Mouse (Mus musculus) limb, embryonic 13.5 days (tissue): ENCODE measurements at regions not wholly inside any gene's neighbourhood (a gene's known extent, or its start where the extent isn't known, plus 50 kb on each side); places are given as distances from the start of the nearest gene placed in this dataset.

Experiments
- ATAC-seq: fragments of 200-750 bp; cut with Nextera tagmentation; 2 replicates; pipeline ENCODE4 v1.8.0; 2017; ENCODE audit warnings: low read depth, moderate number of reproducible peaks, moderate TSS enrichment; ENCODE audit not compliant: low FRiP score
- H3K27ac ChIP-seq: fragments of 300-500 bp; sonication (generic); 2 replicates; pipeline ENCODE4 v1.5.1; 2015; ENCODE audit warnings: inconsistent platforms, mild to moderate bottlenecking, moderate library complexity
- H3K27me3 ChIP-seq: fragments of 300-500 bp; sonication (generic); 2 replicates; pipeline ENCODE4 v1.6.1; 2015; ENCODE audit warnings: mild to moderate bottlenecking, inconsistent platforms
- H3K36me3 ChIP-seq: fragments of 300-500 bp; sonication (generic); 2 replicates; pipeline ENCODE4 v1.6.1; 2015; ENCODE audit warnings: inconsistent platforms, mild to moderate bottlenecking, moderate library complexity
- H3K4me1 ChIP-seq: fragments of 300-500 bp; sonication (generic); 2 replicates; pipeline ENCODE4 v1.6.1; 2015; ENCODE audit warnings: inconsistent platforms
- H3K4me2 ChIP-seq: fragments of 300-500 bp; sonication (generic); replicated peaks from 2 replicates; pipeline ENCODE4 v1.6.1; 2015; ENCODE audit warnings: inconsistent platforms, mild to moderate bottlenecking, moderate library complexity
- H3K4me3 ChIP-seq: fragments of 300-500 bp; sonication (generic); 2 replicates; pipeline ENCODE4 v1.5.1; 2015; ENCODE audit warnings: moderate library complexity, mild to moderate bottlenecking, inconsistent platforms
- H3K9ac ChIP-seq: fragments of 300-500 bp; sonication (generic); 2 replicates; pipeline ENCODE4 v1.6.1; 2015; ENCODE audit warnings: mild to moderate bottlenecking, inconsistent platforms
- H3K9me3 ChIP-seq: fragments of 300-500 bp; sonication (generic); 2 replicates; pipeline ENCODE4 v1.6.1; 2016; ENCODE audit warnings: inconsistent platforms
- WGBS: fragments of 180-500 bp; shearing (Covaris S2); methylation state at CpG from one replicate; pipeline ENCODE4 v1.1.7; 2015; 5-methylcytosine and 5-hydroxymethylcytosine counted together

GRCm38 (mm10) chr4:4708261-4708660 is 84.9 kb downstream of the Impad1 start:
- Histone ChIP-seq H3K9ac (no peak overlapping the region), H3K36me3 (no peaks in the 10 kb centered on the region), H3K27me3 (no peaks in the 10 kb centered on the region), H3K4me3 (no peak overlapping the region), H3K4me2 (no peak overlapping the region), H3K27ac (no peak overlapping the region), H3K4me1 (no peaks in the 10 kb centered on the region), H3K9me3 (no peaks in the 10 kb centered on the region)
- WGBS: 14% methylated on average over 3 of the region's 3 CpGs
- ATAC-seq: no peak

- Histone ChIP-seq H3K27ac (no peak overlapping the region), H3K9me3 (no peaks in the 10 kb centered on the region), H3K9ac (no peak overlapping the region), H3K4me1 (no peaks in the 10 kb centered on the region), H3K36me3 (no peaks in the 10 kb centered on the region), H3K4me2 (no peak overlapping the region), H3K4me3 (no peak overlapping the region), H3K27me3 (no peaks in the 10 kb centered on the region)
- ATAC-seq: no peak
- 89% methylated on average over 2 of the region's 2 CpGs for WGBS
These were observed 94.1 kb downstream of the Impad1 start for GRCm38 (mm10) chr4:4699102-4699501.

- Histone ChIP-seq H3K4me3 (no peak overlapping the region), H3K27ac (no peak overlapping the region), H3K9me3 (no peaks in the 10 kb centered on the region), H3K4me2 (no peak overlapping the region), H3K9ac (no peak overlapping the region), H3K36me3 (no peaks in the 10 kb centered on the region), H3K27me3 (no peaks in the 10 kb centered on the region), H3K4me1 (no peaks in the 10 kb centered on the region)
- ATAC-seq: no peak
- WGBS: 86% methylated on average over 1 of the region's 1 CpGs
These were observed 97.7 kb downstream of the Impad1 start for GRCm38 (mm10) chr4:4695413-4695812.

GRCm38 (mm10) chr4:4686920-4687319 is 106.2 kb downstream of the Impad1 start:
- Histone ChIP-seq H3K4me3 (no peak overlapping the region), H3K36me3 (no peaks in the 10 kb centered on the region), H3K27ac (no peak overlapping the region), H3K4me2 (no peak overlapping the region), H3K4me1 (no peaks in the 10 kb centered on the region; the same call in 1 of the 2 replicates), H3K9me3 (no peaks in the 10 kb centered on the region), H3K27me3 (no peaks in the 10 kb centered on the region), H3K9ac (no peak overlapping the region)
- ATAC-seq: no peak
- WGBS: 13% methylated on average over 4 of the region's 4 CpGs

GRCm38 (mm10) chr4:4674607-4675006 is 118.5 kb downstream of the Impad1 start:
- no peaks in the 10 kb centered on the region for H3K27me3 ChIP-seq
- no peak overlapping the region for H3K9ac ChIP-seq
- no peaks in the 10 kb centered on the region for H3K4me1 ChIP-seq
- ATAC-seq: no peak
- no peaks in the 10 kb centered on the region for H3K9me3 ChIP-seq
- H3K4me2 ChIP-seq: no peak overlapping the region
- no peak overlapping the region for H3K27ac ChIP-seq
- no peaks in the 10 kb centered on the region for H3K36me3 ChIP-seq
- no peak overlapping the region for H3K4me3 ChIP-seq

- WGBS: 40% methylated on average over 1 of the region's 1 CpGs
- ATAC-seq: no peak
- Histone ChIP-seq H3K4me1 (no peaks in the 10 kb centered on the region), H3K27me3 (no peaks in the 10 kb centered on the region), H3K4me2 (no peak overlapping the region), H3K9ac (no peak overlapping the region), H3K27ac (no peak overlapping the region), H3K9me3 (no peaks in the 10 kb centered on the region), H3K4me3 (no peak overlapping the region), H3K36me3 (no peaks in the 10 kb centered on the region)
These were observed 142.9 kb downstream of the Impad1 start for GRCm38 (mm10) chr4:4650251-4650650.

- no peak overlapping the region for H3K27ac ChIP-seq
- ATAC-seq: no peak
- no peak overlapping the region for H3K4me2 ChIP-seq
- no peaks in the 10 kb centered on the region for H3K9me3 ChIP-seq
- no peaks in the 10 kb centered on the region for H3K27me3 ChIP-seq
- H3K4me1 ChIP-seq: no peaks in the 10 kb centered on the region
- 97% methylated on average over 1 of the region's 1 CpGs for WGBS
- H3K4me3 ChIP-seq: no peak overlapping the region
- H3K9ac ChIP-seq: no peak overlapping the region
- no peaks in the 10 kb centered on the region for H3K36me3 ChIP-seq
These were observed 147.9 kb downstream of the Impad1 start for GRCm38 (mm10) chr4:4645264-4645663.

- peak; percentile 55; the same call in 1 of the 2 replicates for ATAC-seq
- Histone ChIP-seq H3K27ac (0 out of 2 replicates have a peak overlapping the region, but pooled peaks have one; percentile 11), H3K4me2 (no peak overlapping the region), H3K27me3 (no peaks in the 10 kb centered on the region), H3K4me3 (no peak overlapping the region), H3K9me3 (no peaks in the 10 kb centered on the region), H3K4me1 (peaks cover 26% of the 10 kb centered on the region), H3K36me3 (no peaks in the 10 kb centered on the region), H3K9ac (no peak overlapping the region)
These were observed 156.9 kb downstream of the Impad1 start for GRCm38 (mm10) chr4:4636258-4636657.

- Histone ChIP-seq H3K27ac (0 out of 2 replicates have a peak overlapping the region, but pooled peaks have one; percentile 11), H3K4me1 (peaks cover 26% of the 10 kb centered on the region), H3K9me3 (no peaks in the 10 kb centered on the region), H3K27me3 (no peaks in the 10 kb centered on the region), H3K4me3 (no peak overlapping the region), H3K4me2 (no peak overlapping the region), H3K9ac (no peak overlapping the region), H3K36me3 (no peaks in the 10 kb centered on the region)
- ATAC-seq: peak; percentile 21; the same call in 1 of the 2 replicates
- 15% methylated on average over 1 of the region's 1 CpGs for WGBS
These were observed 157.3 kb downstream of the Impad1 start for GRCm38 (mm10) chr4:4635856-4636255.

GRCm38 (mm10) chr4:4635338-4635737 is 157.8 kb downstream of the Impad1 start:
- Histone ChIP-seq H3K9me3 (no peaks in the 10 kb centered on the region), H3K4me3 (no peak overlapping the region), H3K27ac (no peak overlapping the region; the same call in 1 of the 2 replicates), H3K4me1 (peaks cover 26% of the 10 kb centered on the region), H3K9ac (no peak overlapping the region), H3K36me3 (no peaks in the 10 kb centered on the region), H3K27me3 (no peaks in the 10 kb centered on the region), H3K4me2 (peak overlapping the region; percentile 45)
- WGBS: 12% methylated on average over 6 of the region's 6 CpGs
- peak; percentile 72 for ATAC-seq

GRCm38 (mm10) chr4:4634646-4635045 is 158.5 kb downstream of the Impad1 start:
- ATAC-seq: peak; percentile 52; the same call in 1 of the 2 replicates
- WGBS: 19% methylated on average over 3 of the region's 3 CpGs
- no peak overlapping the region for H3K4me2 ChIP-seq
- H3K27me3 ChIP-seq: no peaks in the 10 kb centered on the region
- H3K9me3 ChIP-seq: no peaks in the 10 kb centered on the region
- H3K4me3 ChIP-seq: no peak overlapping the region
- peaks cover 26% of the 10 kb centered on the region for H3K4me1 ChIP-seq
- H3K27ac ChIP-seq: no peak overlapping the region; the same call in 1 of the 2 replicates
- H3K9ac ChIP-seq: no peak overlapping the region
- H3K36me3 ChIP-seq: no peaks in the 10 kb centered on the region

GRCm38 (mm10) chr4:4630750-4631149 is 162.4 kb downstream of the Impad1 start:
- ATAC-seq: no peak
- H3K9ac ChIP-seq: no peak overlapping the region
- H3K4me3 ChIP-seq: no peak overlapping the region
- H3K4me1 ChIP-seq: peaks cover 19% of the 10 kb centered on the region
- H3K4me2 ChIP-seq: no peak overlapping the region
- 32% methylated on average over 2 of the region's 2 CpGs for WGBS
- H3K27me3 ChIP-seq: no peaks in the 10 kb centered on the region
- H3K36me3 ChIP-seq: no peaks in the 10 kb centered on the region
- no peak overlapping the region for H3K27ac ChIP-seq
- H3K9me3 ChIP-seq: no peaks in the 10 kb centered on the region

GRCm38 (mm10) chr4:4629251-4629650 is 163.9 kb downstream of the Impad1 start:
- no peak for ATAC-seq
- no peak overlapping the region for H3K27ac ChIP-seq
- no peaks in the 10 kb centered on the region for H3K9me3 ChIP-seq
- H3K4me3 ChIP-seq: no peak overlapping the region
- 26% methylated on average over 1 of the region's 1 CpGs for WGBS
- H3K4me1 ChIP-seq: peaks cover 6% of the 10 kb centered on the region
- no peaks in the 10 kb centered on the region for H3K27me3 ChIP-seq
- no peak overlapping the region for H3K9ac ChIP-seq
- no peaks in the 10 kb centered on the region for H3K36me3 ChIP-seq
- H3K4me2 ChIP-seq: no peak overlapping the region
